Mouse (Mus musculus): ENCODE results near the gene Gm21958. TPM values are rescaled to one million over a fixed set of nuclear protein-coding genes. Genes with fewer than 3 reads are reported as not detected.
"Not testable (repeated sequence)": the region's sequence is repeated elsewhere in the genome, so short reads cannot be mapped to it uniquely, and the experiment has no call there.

Gene Gm21958
- polyA plus RNA-seq, 2 experiments from 2014 or later = 2.0 TPM; not detected in 1

GRCm38 (mm10) chr3:54718947-54719346, 4.8 kb upstream of the Gm21958 start:
- ATAC-seq = no peak

GRCm38 (mm10) chr3:54717348-54717747, 3.2 kb upstream of the Gm21958 start:
- no peak for ATAC-seq

- no peak for ATAC-seq
Measured at GRCm38 (mm10) chr3:54715461-54715860, 1.3 kb upstream of the Gm21958 start.

GRCm38 (mm10) chr3:54708972-54709371, 5.2 kb downstream of the Gm21958 start:
- peak; percentile 91 for ATAC-seq

GRCm38 (mm10) chr3:54704106-54704505, 10.0 kb downstream of the Gm21958 start:
- not testable (repeated sequence) for ATAC-seq

GRCm38 (mm10) chr3:54699759-54700301, 14.3 kb downstream of the Gm21958 start:
- no peak for ATAC-seq

- ATAC-seq = peak; percentile 12
Measured at GRCm38 (mm10) chr3:54693056-54693415, 21.1 kb downstream of the Gm21958 start.

- peak; percentile 97 for ATAC-seq
Measured at GRCm38 (mm10) chr3:54692202-54693055, 21.7 kb downstream of the Gm21958 start, which contains the start of gene Supt20. Gene Supt20 (plus strand): TSS chr3:54692807.

- ATAC-seq = no peak
Measured at GRCm38 (mm10) chr3:54689091-54689490, 25.1 kb downstream of the Gm21958 start.

- no peak for ATAC-seq
Measured at GRCm38 (mm10) chr3:54687245-54687644, 26.9 kb downstream of the Gm21958 start.

GRCm38 (mm10) chr3:54685202-54685601, 29.0 kb downstream of the Gm21958 start:
- no peak for ATAC-seq

GRCm38 (mm10) chr3:54681310-54682204, 32.6 kb downstream of the Gm21958 start:
- no peak for ATAC-seq

- no peak for ATAC-seq
Measured at GRCm38 (mm10) chr3:54676818-54677217, 37.3 kb downstream of the Gm21958 start.

GRCm38 (mm10) chr3:54672557-54673529, 41.3 kb downstream of the Gm21958 start:
- ATAC-seq = no peak

GRCm38 (mm10) chr3:54672111-54672510, 42.0 kb downstream of the Gm21958 start:
- no peak for ATAC-seq

GRCm38 (mm10) chr3:54669559-54669958, 44.6 kb downstream of the Gm21958 start:
- peak; percentile 36 for ATAC-seq

GRCm38 (mm10) chr3:54668722-54669121, 45.4 kb downstream of the Gm21958 start:
- ATAC-seq = no peak

GRCm38 (mm10) chr3:54668141-54668540, 46.0 kb downstream of the Gm21958 start:
- no peak for ATAC-seq

Measured in activated CD4-positive, CD25-positive, alpha-beta regulatory T cell, adult 4 months (primary cell).